Mouse (Mus musculus) liver, postnatal 0 days (tissue): ENCODE data around the gene Pofut2.

Experiments
- CTCF ChIP-seq: sonication (generic); IDR thresholded peaks from 2 replicates; pipeline ENCODE4 v1.5.1; 2016; ENCODE audit warnings: antibody characterized with exemption, low read depth
- EP300 ChIP-seq: IDR thresholded peaks from 2 replicates; pipeline ENCODE4 v1.6.1; 2016; ENCODE audit warnings: antibody characterized with exemption, low read depth, mild to moderate bottlenecking

DNA sequence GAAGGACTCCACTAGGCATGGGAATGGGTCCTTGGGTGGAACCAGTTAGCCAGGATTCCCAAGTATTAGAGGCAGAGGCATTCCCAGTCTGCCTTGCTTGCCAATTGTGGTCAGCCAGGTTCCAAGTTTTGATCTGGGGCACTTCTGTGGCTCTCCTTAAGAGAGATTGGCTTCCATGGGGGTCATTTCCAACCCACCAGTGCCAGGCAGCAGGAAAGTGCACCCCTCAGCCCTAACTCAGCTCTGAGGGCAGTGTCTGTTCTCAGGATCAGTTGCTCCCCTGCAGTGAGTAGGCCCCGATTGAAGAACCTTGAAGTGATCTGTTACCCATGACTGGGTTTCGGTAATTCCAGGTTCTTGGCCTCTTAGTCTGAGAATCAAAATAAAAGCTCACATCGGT is 3.8 kb upstream of the Pofut2 start:
- no peak for TF ChIP-seq CTCF
- no peak for TF ChIP-seq EP300
